Mouse (Mus musculus) WW6 (cell line): ENCODE data around the gene Ifna11.
A peak's percentile ranks its signal among the peaks of the same experiment; 100 is the strongest.

ENCODE experiments used
- DNase-seq: peaks from one replicate; pipeline ENCODE4 v3.0.0-alpha.2; 2013; ENCODE audit warnings: low read depth, low spot score

Gene Ifna11

DNA sequence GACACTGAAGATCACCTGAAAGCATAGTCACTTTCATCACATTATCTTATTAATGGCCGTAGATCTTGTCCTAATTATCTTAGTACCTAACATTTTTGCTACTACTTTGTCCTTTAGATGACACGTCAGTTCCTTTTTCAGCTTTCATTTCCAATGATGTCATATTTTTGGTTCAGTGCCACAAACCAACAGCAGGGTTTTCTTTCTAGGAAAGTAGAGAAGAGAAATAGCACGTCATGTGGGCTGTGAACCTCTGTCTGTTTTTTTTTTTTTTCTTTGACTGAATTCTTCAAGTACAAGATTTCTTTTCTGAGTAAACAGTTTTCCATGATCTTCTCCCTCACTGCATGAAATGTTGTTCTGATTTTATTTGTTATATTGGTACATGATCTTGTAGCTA, 20.3 kb downstream of the Ifna11 start:
- no peak for DNase-seq

DNA sequence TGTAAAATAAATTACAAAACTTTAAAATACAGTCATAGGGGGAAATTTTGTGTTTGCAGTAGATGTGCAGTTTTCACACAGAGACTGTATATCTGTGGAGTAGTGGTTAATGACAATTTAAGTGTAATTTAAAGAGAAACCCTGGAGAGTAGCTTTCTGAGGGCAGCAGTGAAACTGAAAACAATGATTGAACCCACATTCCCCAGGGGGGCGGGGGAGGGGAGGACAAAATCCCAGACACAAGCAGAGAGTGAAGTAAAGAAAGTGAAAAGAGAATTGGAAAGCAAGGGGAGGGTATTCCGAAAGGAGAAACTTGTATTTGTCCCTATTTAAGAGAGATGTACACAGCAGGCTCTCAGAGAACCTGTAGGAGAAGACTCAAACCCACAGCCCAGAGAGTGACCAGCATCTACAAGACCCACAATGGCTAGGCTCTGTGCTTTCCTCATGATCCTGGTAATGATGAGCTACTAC, 21.7 kb downstream of the Ifna11 start, which contains the start of gene Ifna4:
TSS of gene Ifna4 (plus strand) at position 424 of the 474 bp plus-strand sequence.
- DNase-seq: no peak

DNA sequence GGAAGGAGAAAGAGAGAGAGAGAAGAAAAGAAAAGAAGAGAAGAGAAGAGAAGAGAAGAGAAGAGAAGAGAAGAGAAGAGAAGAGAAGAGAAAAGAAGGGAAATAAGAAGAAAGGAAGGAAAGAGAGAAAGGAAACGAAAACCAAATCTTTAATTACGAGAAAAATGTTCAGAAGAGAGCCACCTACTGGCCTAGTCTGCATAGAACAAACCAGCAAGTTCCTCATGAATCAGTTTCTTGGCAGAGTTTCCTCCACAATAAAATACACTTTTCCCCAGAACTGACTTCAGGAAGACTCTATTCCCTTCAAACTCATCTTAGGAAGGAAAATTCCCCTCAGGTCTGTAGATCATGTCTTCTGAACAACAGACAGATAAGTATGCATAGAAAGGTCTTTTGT, 25.6 kb downstream of the Ifna11 start:
- no peak for DNase-seq

DNA sequence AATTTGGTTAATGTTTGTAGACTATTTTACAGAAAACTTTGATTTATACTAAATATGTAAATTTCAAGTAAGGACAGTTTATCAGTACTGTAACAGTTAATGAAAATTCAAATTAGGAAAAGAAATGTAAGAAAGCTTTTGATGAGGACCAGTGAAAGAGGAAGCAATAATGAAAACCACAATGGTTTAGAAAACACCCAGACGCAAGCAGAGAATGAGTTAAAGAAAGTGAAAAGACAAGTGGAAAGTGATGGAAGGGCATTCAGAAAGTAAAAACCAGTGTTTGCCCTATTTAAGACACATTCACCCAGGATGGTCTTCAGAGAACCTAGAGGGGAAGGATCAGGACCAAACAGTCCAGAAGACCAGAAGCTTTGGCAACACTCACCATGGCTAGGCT, 29.9 kb downstream of the Ifna11 start, which contains the start of gene Ifna1:
TSS of gene Ifna1 (plus strand) at position 390 of the 400 bp plus-strand sequence.
- DNase-seq: no peak

DNA sequence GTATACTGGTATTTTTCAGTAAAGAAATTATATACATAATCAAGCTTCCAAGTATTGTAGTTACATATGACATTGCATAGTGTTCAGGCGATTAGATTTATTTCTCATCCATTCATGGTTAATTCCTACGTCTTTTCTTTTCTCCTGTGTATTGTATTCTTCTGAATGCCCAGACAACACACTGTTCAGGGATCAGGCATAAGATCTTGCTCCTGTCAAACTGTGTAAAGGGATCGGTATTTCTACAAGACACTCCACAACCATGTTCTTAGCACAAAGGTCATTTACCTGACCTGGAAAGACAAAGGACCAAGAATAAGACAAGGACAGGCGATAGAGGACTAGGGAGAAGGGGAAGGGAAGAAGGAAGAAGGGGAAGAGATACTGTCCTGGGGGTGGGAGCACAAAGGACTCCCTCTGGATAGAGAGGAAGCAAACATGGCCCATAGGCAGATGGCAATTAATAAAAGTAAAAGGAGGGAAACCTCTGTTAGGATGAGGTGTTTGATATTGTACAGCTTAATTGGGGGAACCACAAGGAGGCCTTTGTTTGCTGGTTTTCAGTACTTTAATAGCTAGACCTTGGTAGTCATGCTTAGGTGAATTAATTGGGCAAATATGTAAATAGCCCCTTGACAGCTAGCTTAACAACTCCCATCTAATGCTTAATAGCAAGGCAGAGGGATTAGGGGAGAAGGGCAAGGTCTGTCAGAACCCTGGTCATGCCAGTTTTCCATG, 31.4 kb downstream of the Ifna11 start:
- no peak for DNase-seq

DNA sequence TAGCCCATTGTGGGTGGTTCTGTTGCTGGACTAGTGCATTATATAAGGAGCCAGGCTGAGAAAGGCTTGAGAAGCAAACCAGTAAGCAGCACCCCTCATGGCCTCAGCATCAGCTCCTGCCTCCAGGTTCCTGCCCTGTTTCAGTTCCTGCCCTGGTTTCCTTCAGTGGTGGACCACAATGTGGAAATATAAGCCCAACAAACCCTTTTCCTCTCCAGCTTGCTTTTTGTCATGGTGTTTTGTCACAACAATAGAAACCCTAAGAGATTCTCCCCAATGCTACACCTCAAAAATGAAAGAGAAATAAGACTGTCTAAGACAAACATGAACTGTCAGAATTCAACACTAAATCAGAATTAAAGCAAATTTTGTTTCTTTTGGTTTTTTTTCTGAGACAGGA, 39.5 kb downstream of the Ifna11 start:
- DNase-seq: no peak

DNA sequence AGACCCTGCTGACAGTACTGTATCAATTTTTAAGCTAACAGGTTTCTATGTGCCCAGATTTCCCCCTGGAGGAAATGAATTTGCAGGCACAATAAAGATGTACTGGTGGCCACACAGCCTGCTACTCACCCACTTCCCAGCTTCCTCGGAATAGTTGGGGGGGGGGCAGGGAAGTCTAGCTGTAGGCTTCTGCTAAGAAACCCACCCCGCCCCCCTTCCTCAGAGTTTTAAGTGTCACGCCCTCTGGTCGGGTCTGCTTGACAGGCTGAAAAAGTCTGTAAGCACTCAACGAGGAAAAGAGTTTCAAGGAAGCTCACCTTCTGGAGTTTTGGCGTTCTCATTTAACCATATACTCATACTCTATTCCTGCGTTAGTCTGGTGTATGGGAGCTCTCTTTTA, 43.5 kb downstream of the Ifna11 start:
- no peak for DNase-seq

DNA sequence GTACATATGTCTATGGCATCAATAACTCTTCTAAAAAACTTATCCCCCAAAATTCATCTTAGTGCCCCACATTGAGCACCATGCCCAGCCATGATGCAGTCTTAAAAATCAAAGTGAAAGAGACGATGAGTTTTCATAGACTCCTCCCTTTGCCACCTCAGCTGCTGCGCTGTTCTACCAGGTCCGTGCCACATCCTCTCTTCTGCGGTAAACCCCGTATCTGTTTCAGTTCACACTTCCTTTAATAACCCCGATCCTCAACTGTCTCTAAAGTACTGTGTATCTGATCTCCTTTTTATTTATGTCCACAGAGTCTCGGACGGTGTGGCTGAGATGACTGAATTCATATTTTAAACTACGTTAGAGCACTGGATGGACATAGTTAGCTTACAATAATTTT, 44.8 kb downstream of the Ifna11 start:
- DNase-seq: no peak

DNA sequence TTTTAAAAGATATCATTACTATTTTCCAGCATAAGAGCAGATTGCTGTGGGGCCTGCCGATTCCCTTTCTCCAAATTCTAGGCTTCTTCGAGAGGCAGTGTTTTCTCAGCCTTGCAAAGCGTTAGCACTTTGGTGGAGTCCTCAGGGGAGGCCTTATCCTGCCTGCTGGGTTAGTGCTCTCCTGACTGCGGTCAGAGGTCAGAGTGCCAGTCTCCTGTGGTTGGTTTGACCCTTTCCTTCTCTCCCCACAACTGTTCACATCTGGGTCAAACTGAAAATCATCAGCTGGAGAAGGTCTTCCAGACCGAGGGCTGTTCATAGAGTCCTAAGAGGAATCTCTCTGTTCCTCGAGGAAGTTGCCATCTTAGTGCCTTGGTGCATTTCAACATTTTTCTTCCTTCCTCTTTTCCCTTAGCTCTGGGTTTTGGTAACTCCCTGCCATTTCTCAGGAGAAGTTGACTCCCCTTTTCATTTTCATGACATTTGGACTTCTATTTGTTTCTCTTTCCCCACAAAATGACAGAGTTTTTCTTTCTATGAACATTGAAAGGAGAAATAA, 45.3 kb downstream of the Ifna11 start:
- DNase-seq: no peak

DNA sequence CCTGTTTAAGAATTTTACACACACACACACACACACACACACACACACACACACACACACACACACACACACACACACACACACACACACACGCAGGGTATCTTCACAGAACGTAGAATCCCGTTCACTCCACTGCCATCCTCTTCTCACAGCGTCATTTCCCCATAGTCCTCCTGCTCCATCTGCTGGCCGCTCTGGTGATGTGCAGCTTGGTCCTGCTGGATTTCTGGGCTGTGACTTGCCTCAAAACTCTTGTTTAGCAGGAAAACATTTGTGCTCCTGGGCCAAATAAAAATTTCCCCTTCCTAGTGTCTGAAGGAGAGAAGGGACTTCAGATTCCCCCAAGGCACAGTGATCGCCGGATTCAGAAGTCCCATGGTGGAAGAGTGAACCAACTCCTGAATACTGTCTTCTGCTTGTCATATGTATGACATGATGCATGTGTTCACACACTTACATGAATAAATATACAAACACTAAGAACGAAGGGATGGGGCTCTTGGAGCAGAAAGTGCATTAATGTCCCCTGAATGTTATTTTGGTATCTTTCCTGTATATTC, 47.7 kb downstream of the Ifna11 start:
- DNase-seq: peak; percentile 34

DNA sequence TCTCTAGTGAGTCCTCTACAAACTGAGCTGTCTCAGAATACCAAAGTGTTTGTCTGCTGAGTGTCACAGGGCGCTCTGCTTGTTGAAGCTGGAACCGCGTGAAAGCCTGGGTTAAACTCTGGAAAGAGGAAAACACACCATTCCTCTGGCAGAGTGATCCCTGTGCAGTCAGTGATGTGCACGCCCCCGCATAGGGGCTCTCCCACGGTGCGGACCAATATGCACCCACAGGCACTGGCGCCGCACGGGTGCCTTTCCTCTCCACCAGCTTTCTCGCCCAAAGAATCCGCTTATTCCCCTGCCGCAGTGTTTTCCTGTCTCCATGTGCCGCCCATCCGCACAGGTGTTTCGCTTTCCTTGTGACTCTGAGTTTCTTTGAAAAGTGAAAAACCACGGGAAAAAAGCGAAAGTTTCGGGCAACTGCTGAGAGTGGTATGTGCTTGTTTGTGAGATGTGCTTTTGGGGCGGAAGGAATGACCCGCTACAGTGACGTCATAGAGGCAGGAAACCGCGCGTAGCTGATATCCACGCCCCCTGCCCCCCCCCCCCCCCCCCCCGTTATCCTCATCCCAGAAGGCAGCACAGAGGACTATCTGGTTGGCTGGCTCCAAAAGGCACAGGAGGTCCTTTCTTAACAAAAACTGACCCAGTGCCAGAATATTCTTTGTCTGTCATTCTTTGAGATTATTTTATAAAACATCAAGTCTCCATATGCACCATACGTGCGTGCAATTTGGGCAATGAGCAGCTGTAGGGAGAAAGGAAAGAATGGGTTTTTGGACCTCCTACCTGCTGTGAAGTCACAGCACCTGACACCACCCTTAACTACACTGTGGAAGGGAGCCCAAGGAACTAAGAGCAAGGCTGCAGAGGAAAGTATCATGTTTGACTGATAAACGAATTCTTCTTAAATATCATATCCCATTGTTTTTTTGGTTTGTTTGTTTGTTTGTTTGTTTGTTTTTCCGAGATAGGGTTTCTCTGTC, 48.5 kb downstream of the Ifna11 start:
- DNase-seq: no peak
